Mouse (Mus musculus) macrophage (primary cell): ENCODE data around the gene Gramd1a. TPM values are rescaled to one million over a fixed set of nuclear protein-coding genes. Genes with fewer than 3 reads are reported as not detected.

Source experiments
- H3K27ac ChIP-seq: fragments of 350-480 bp; formaldehyde crosslinking; 2 replicates; pipeline ENCODE4 v1.9.0; 2021
- H3K36me3 ChIP-seq: fragments of 350-480 bp; formaldehyde crosslinking; 2 replicates; pipeline ENCODE4 v1.9.0; 2021; ENCODE audit errors: inconsistent target
- H3K4me3 ChIP-seq: fragments of 350-480 bp; formaldehyde crosslinking; 2 replicates; pipeline ENCODE4 v1.9.0; 2021; ENCODE audit errors: inconsistent target
- H3K79me2 ChIP-seq: fragments of 350-480 bp; formaldehyde crosslinking; 2 replicates; pipeline ENCODE4 v1.9.0; 2021; ENCODE audit errors: inconsistent target
- WGBS: methylation state at CpG from one replicate; pipeline ENCODE4 v1.1.7; 2026; ENCODE audit warnings: inconsistent platforms; ENCODE audit not compliant: missing documents; 5-methylcytosine and 5-hydroxymethylcytosine counted together
- polyA plus RNA-seq: library from polyadenylated mRNA; stranded (reverse); fragments of 250-400 nt; gene quantifications from 3 replicates; pipeline ENCODE4 v1.2.4, GENCODE M21; 2018; ENCODE audit warnings: inconsistent platforms

Gene Gramd1a
- polyA plus RNA-seq, 1 experiment from 2014 or later: 30.4 TPM

DNA sequence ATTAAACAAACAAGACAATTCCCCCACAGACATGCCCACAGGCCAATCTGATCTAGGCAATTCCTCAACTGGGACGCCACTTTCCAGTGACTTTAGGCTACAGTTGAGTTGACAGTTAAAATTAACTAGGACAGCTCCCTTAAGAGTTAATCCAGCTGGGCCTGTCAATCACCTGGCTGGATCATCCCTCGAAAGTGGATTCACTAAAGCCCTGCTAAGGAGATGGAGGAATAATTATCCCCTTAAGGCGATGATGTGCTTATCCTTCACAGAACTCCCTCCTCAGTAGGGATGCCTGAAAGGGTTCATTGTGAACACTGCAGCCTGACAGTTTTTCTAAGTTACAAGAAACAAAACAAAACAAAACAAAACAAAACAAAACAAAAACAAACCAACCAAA lies 75.1 kb downstream of the Gramd1a start:
- WGBS: 93% methylated on average over 3 of the region's 3 CpGs
- Histone ChIP-seq H3K27ac (no peak overlapping the region), H3K4me3 (no peak overlapping the region), H3K36me3 (no peaks in the 10 kb centered on the region), H3K79me2 (no peaks in the 10 kb centered on the region)

Other genes with a start within 250 kb of the Gramd1a start
- gene Mag, start 241.0 kb downstream of the Gramd1a start, polyA plus RNA-seq: 0.43 to 1.9 TPM (median 0.78 TPM) in 3 replicates
- not detected in 3 replicates for gene Hamp2, start 231.2 kb downstream of the Gramd1a start, polyA plus RNA-seq
- not detected in 3 replicates for gene Hamp, start 211.9 kb downstream of the Gramd1a start, polyA plus RNA-seq
- gene Usf2, start 199.1 kb downstream of the Gramd1a start, polyA plus RNA-seq: 95.7 to 263 TPM (median 152 TPM) in 3 replicates
- gene Lsr, start 182.4 kb downstream of the Gramd1a start, polyA plus RNA-seq: 0.29 to 2.2 TPM (median 0.38 TPM) in 3 replicates
- gene Fam187b, start 182.1 kb downstream of the Gramd1a start, polyA plus RNA-seq: 0.21 to 0.26 TPM in 2 of 3 replicates, not detected in the other
- 662 to 1,499 TPM (median 1,028 TPM) in 3 replicates for gene Fxyd5, start 113.4 kb downstream of the Gramd1a start, polyA plus RNA-seq
- gene Fxyd7, start 104.4 kb downstream of the Gramd1a start, polyA plus RNA-seq: not detected in 3 replicates
- not detected in 3 replicates for gene Fxyd1, start 98.7 kb downstream of the Gramd1a start, polyA plus RNA-seq
- gene Lgi4, start 96.6 kb downstream of the Gramd1a start, polyA plus RNA-seq: 0.14 to 0.27 TPM (median 0.22 TPM) in 3 replicates
- gene Fxyd3, start 79.2 kb downstream of the Gramd1a start, polyA plus RNA-seq: not detected in 3 replicates
- 0.36 to 5.0 TPM (median 0.59 TPM) in 3 replicates for gene Hpn, start 40.6 kb downstream of the Gramd1a start, polyA plus RNA-seq
- 6.4 to 26.6 TPM (median 13.9 TPM) in 3 replicates for gene Scn1b, start 28.9 kb downstream of the Gramd1a start, polyA plus RNA-seq
- gene Scgb2b2, start 134.6 kb upstream of the Gramd1a start, polyA plus RNA-seq: not detected in 3 replicates
- not detected in 3 replicates for gene Scgb1b2, start 135.9 kb upstream of the Gramd1a start, polyA plus RNA-seq
- not detected in 3 replicates for gene Scgb2b3, start 206.2 kb upstream of the Gramd1a start, polyA plus RNA-seq
- not detected in 3 replicates for gene Scgb1b3, start 219.7 kb upstream of the Gramd1a start, polyA plus RNA-seq